Mouse (Mus musculus) MEL (cell line): Measurements from ENCODE around the gene Krt80. TPM values are rescaled to one million over a fixed set of nuclear protein-coding genes. Genes with fewer than 3 reads are reported as not detected.

Experiments used
- DNase-seq: peaks from one replicate; pipeline ENCODE4 v3.0.0; 2011; ENCODE audit warnings: low read depth, low spot score
- H3K27ac ChIP-seq: 2 replicates; pipeline ENCODE4 v1.5.1; 2012; ENCODE audit warnings: low read depth, mild to moderate bottlenecking, control low read depth, low read length, moderate library complexity; ENCODE audit not compliant: control insufficient read depth
- H3K27me3 ChIP-seq, 2 experiments: fragments of 150-350 bp in 1 of 2; sonication (generic) in 1 of 2; 2 replicates each; pipeline ENCODE4 v1.6.1; 2012; ENCODE audit warnings: low read length in 2 of 2, mild to moderate bottlenecking in 2 of 2, improper control_type of control experiment in 1 of 2, moderate library complexity in 1 of 2; ENCODE audit not compliant: insufficient read depth in 2 of 2, control insufficient read depth in 1 of 2
- H3K36me3 ChIP-seq, 2 experiments: 2 replicates each; pipeline ENCODE4 v1.6.1; 2012 to 2014; ENCODE audit warnings: low read length in 2 of 2, improper control_type of control experiment in 1 of 2, inconsistent platforms in 1 of 2, mild to moderate bottlenecking in 1 of 2; ENCODE audit not compliant: insufficient read depth in 2 of 2, control insufficient read depth in 1 of 2
- H3K4me1 ChIP-seq, 2 experiments: fragments of 150-350 bp in 1 of 2; sonication (generic) in 1 of 2; 2 replicates each; pipeline ENCODE4 v1.6.1; 2012; ENCODE audit warnings: low read length in 2 of 2, improper control_type of control experiment in 1 of 2, mild to moderate bottlenecking in 1 of 2; ENCODE audit not compliant: insufficient read depth in 2 of 2, control insufficient read depth in 1 of 2
- H3K4me3 ChIP-seq, 2 experiments: fragments of 150-350 bp in 1 of 2; sonication (generic) in 1 of 2; 2 replicates each; pipeline ENCODE4 v1.5.1; 2012; ENCODE audit warnings: low read depth in 2 of 2, low read length in 2 of 2, mild to moderate bottlenecking in 2 of 2, moderate library complexity in 2 of 2, control low read depth in 1 of 2, improper control_type of control experiment in 1 of 2; ENCODE audit not compliant: control insufficient read depth in 1 of 2, insufficient read depth in 1 of 2
- H3K79me2 ChIP-seq: 2 replicates; pipeline ENCODE4 v1.6.1; 2012; ENCODE audit warnings: mild to moderate bottlenecking, low read length, moderate library complexity; ENCODE audit not compliant: control insufficient read depth, poor library complexity, insufficient read depth
- H3K9ac ChIP-seq: 2 replicates; pipeline ENCODE4 v1.6.1; 2012; ENCODE audit warnings: low read depth, mild to moderate bottlenecking, control low read depth, low read length, moderate library complexity; ENCODE audit not compliant: control insufficient read depth, poor library complexity, severe bottlenecking
- H3K9me3 ChIP-seq: fragments of 150-350 bp; sonication (generic); replicated peaks from 2 replicates; pipeline ENCODE4 v1.6.1; 2012; ENCODE audit warnings: mild to moderate bottlenecking, low read length, improper control_type of control experiment, moderate library complexity; ENCODE audit not compliant: insufficient read depth
- CHD1 ChIP-seq: IDR thresholded peaks from 2 replicates; pipeline ENCODE4 v1.6.1; 2012; ENCODE audit warnings: low read depth, mild to moderate bottlenecking, inconsistent platforms, low read length, improper control_type of control experiment
- CHD2 ChIP-seq: IDR thresholded peaks from 2 replicates; pipeline ENCODE4 v1.6.1; 2011; ENCODE audit warnings: low read length, improper control_type of control experiment
- CTCF ChIP-seq, 3 experiments: IDR thresholded peaks in 2 of 3; conservative IDR thresholded peaks in 1 of 3; 2 replicates each; pipeline ENCODE4 v1.5.1; 2011 to 2012; ENCODE audit warnings: low read length in 3 of 3, low read depth in 2 of 3, mild to moderate bottlenecking in 2 of 3, improper control_type of control experiment in 1 of 3, inconsistent platforms in 1 of 3, mixed read lengths in 1 of 3, moderate library complexity in 1 of 3; ENCODE audit not compliant: control insufficient read depth in 1 of 3, insufficient read depth in 1 of 3, poor library complexity in 1 of 3, severe bottlenecking in 1 of 3
- E2F4 ChIP-seq: IDR thresholded peaks from 2 replicates; pipeline ENCODE4 v1.6.1; 2011; ENCODE audit warnings: low read depth, low read length, improper control_type of control experiment, borderline replicate concordance
- ELF1 ChIP-seq: IDR thresholded peaks from 2 replicates; pipeline ENCODE4 v1.6.1; 2014; ENCODE audit warnings: low read depth, mild to moderate bottlenecking, inconsistent platforms, low read length, improper control_type of control experiment, moderate library complexity
- EP300 ChIP-seq, 2 experiments: IDR thresholded peaks; 2 replicates each; pipeline ENCODE4 v1.6.1; 2011; ENCODE audit warnings: improper control_type of control experiment in 2 of 2, low read length in 2 of 2, low read depth in 1 of 2, mild to moderate bottlenecking in 1 of 2
- GATA1 ChIP-seq: IDR thresholded peaks from 2 replicates; pipeline ENCODE4 v1.6.1; 2011; ENCODE audit warnings: low read depth, low read length, improper control_type of control experiment
- HCFC1 ChIP-seq: IDR thresholded peaks from 2 replicates; pipeline ENCODE4 v1.6.1; 2012; ENCODE audit warnings: low read depth, mild to moderate bottlenecking, inconsistent platforms, low read length, improper control_type of control experiment, moderate library complexity
- MAX ChIP-seq: IDR thresholded peaks from 2 replicates; pipeline ENCODE4 v1.6.1; 2011; ENCODE audit warnings: low read length, improper control_type of control experiment
- MEF2A ChIP-seq: IDR thresholded peaks from 2 replicates; pipeline ENCODE4 v1.6.1; 2014; ENCODE audit warnings: low read depth, mild to moderate bottlenecking, inconsistent platforms, low read length, improper control_type of control experiment; ENCODE audit not compliant: poor library complexity, insufficient replicate concordance, severe bottlenecking; ENCODE audit errors: extremely low read depth
- MYB ChIP-seq: IDR thresholded peaks from 2 replicates; pipeline ENCODE4 v1.6.1; 2011; ENCODE audit warnings: mild to moderate bottlenecking, low read depth, low read length, improper control_type of control experiment
- MYC ChIP-seq: IDR thresholded peaks from 2 replicates; pipeline ENCODE4 v1.6.1; 2011; ENCODE audit warnings: low read depth, mild to moderate bottlenecking, low read length, improper control_type of control experiment, moderate library complexity
- NRF1 ChIP-seq: IDR thresholded peaks from 2 replicates; pipeline ENCODE4 v1.6.1; 2014; ENCODE audit warnings: low read depth, mild to moderate bottlenecking, inconsistent platforms, low read length, improper control_type of control experiment, moderate library complexity; ENCODE audit not compliant: poor library complexity, insufficient read depth, severe bottlenecking
- POLR2AphosphoS2 ChIP-seq: IDR thresholded peaks from 2 replicates; pipeline ENCODE4 v1.6.1; 2011; ENCODE audit warnings: low read length, improper control_type of control experiment
- POLR2AphosphoS5 ChIP-seq: IDR thresholded peaks from 2 replicates; pipeline ENCODE4 v1.6.1; 2012; ENCODE audit warnings: low read depth, borderline replicate concordance, mild to moderate bottlenecking, inconsistent platforms, low read length, moderate library complexity, mixed read lengths
- RCOR1 ChIP-seq: IDR thresholded peaks from 2 replicates; pipeline ENCODE4 v1.6.1; 2012; ENCODE audit warnings: low read depth, mild to moderate bottlenecking, inconsistent platforms, low read length, improper control_type of control experiment
- SIN3A ChIP-seq: IDR thresholded peaks from 2 replicates; pipeline ENCODE4 v1.6.1; 2012; ENCODE audit warnings: low read length, improper control_type of control experiment, inconsistent platforms
- SMC3 ChIP-seq: IDR thresholded peaks from 2 replicates; pipeline ENCODE4 v1.6.1; 2011; ENCODE audit warnings: low read depth, low read length, improper control_type of control experiment
- TAL1 ChIP-seq: IDR thresholded peaks from 2 replicates; pipeline ENCODE4 v1.6.1; 2012; ENCODE audit warnings: mild to moderate bottlenecking, inconsistent platforms, low read length, moderate library complexity, mixed read lengths
- TBP ChIP-seq: IDR thresholded peaks from 2 replicates; pipeline ENCODE4 v1.8.0; 2011; ENCODE audit warnings: low read depth, low read length, improper control_type of control experiment
- TCF12 ChIP-seq: IDR thresholded peaks from 2 replicates; pipeline ENCODE4 v1.6.1; 2014; ENCODE audit warnings: low read depth, mild to moderate bottlenecking, inconsistent platforms, low read length, improper control_type of control experiment, moderate library complexity
- USF1 ChIP-seq: IDR thresholded peaks from 2 replicates; pipeline ENCODE4 v1.6.1; 2014; ENCODE audit warnings: low read depth, mild to moderate bottlenecking, inconsistent platforms, low read length, improper control_type of control experiment, moderate library complexity
- ZKSCAN1 ChIP-seq: IDR thresholded peaks from 2 replicates; pipeline ENCODE4 v1.6.1; 2012; ENCODE audit warnings: low read depth, mild to moderate bottlenecking, inconsistent platforms, low read length, improper control_type of control experiment, moderate library complexity
- ZMIZ1 ChIP-seq: IDR thresholded peaks from 2 replicates; pipeline ENCODE4 v1.6.1; 2012; ENCODE audit warnings: low read depth, mild to moderate bottlenecking, inconsistent platforms, low read length, improper control_type of control experiment, moderate library complexity
- polyA plus RNA-seq, 2 experiments: library from polyadenylated mRNA; stranded (reverse) in 1 of 2; unstranded in 1 of 2; fragments of >175 nt in 1 of 2; fragments of >200 nt in 1 of 2; gene quantifications; 2 replicates each; pipeline versions ENCODE4 v1.2.1 to v1.2.4; 2012; ENCODE audit warnings: low replicate concordance in 2 of 2, low read depth in 1 of 2; ENCODE audit not compliant: insufficient read length in 2 of 2, insufficient read depth in 1 of 2, missing spikeins in 1 of 2
- total RNA-seq: library from RNA; depleted of rRNA; stranded (reverse); fragments of 300-350 nt; gene quantifications from 2 replicates; pipeline ENCODE4 v1.2.3, GENCODE M21; 2012

The Krt80 gene
- total and polyA plus RNA-seq, 3 experiments = not detected

GRCm38 (mm10) chr15:101336474-101337174, 33.3 kb downstream of the Krt80 start (continued):
- TF ChIP-seq TAL1 (peak; percentile 76), HCFC1 (no peak), SMC3 (no peak), E2F4 (no peak), RCOR1 (peak; percentile 34; the same call in 1 of the 2 replicates), NRF1 (no peak), USF1 (no peak), POLR2AphosphoS5 (no peak), SIN3A (no peak), CHD1 (no peak), MYB (no peak), ZKSCAN1 (no peak), TCF12 (peak; percentile 54; the same call in 1 of the 2 replicates), GATA1 (peak; percentile 50), MEF2A (no peak)

GRCm38 (mm10) chr15:101333648-101334047, 36.3 kb downstream of the Krt80 start:
- H3K27ac ChIP-seq = no peak overlapping the region
- H3K79me2 ChIP-seq = no peaks in the 10 kb centered on the region
- no peak overlapping the region for H3K4me3 ChIP-seq
- TF ChIP-seq CTCF (IDR thresholded peaks at IDR 0.05 in 2 of 3, conservative IDR thresholded peaks at IDR 0.05 in 1 of 3; ENCODE audit: control insufficient read depth in 1 of 3, insufficient read depth in 1 of 3, low read depth in 2 of 3, low read length in 3 of 3, poor library complexity in 1 of 3, severe bottlenecking in 1 of 3) = no peak
- peak; percentile 92 for TF ChIP-seq RCOR1
- TF ChIP-seq ZMIZ1 = no peak
- TF ChIP-seq NRF1 = no peak
- peak; percentile 38 to 46; a peak in 1 of 4 replicates for TF ChIP-seq EP300 (IDR thresholded peaks at IDR 0.05; ENCODE audit: low read depth in 1 of 2, low read length in 2 of 2)
- no peak for TF ChIP-seq CHD2
- no peak for TF ChIP-seq TBP
- TF ChIP-seq MAX = peak; percentile 61; the same call in 1 of the 2 replicates
- 0 out of 2 replicates have a peak, but pooled peaks have one; percentile 2 for TF ChIP-seq SMC3
- no peak for TF ChIP-seq USF1
- peak; percentile 21; the same call in 1 of the 2 replicates for TF ChIP-seq TCF12
- TF ChIP-seq POLR2AphosphoS2 = no peak
- 0 out of 2 replicates have a peak, but pooled peaks have one; percentile 37 for TF ChIP-seq ELF1
- peak; percentile 54; the same call in 1 of the 2 replicates for TF ChIP-seq MYC
- peak; percentile 50 for TF ChIP-seq GATA1
- no peaks in the 10 kb centered on the region for H3K27me3 ChIP-seq
- H3K9ac ChIP-seq = no peak overlapping the region
- H3K36me3 ChIP-seq = no peaks in the 10 kb centered on the region; a peak in 1 of 4 replicates
- H3K4me1 ChIP-seq = peaks cover 0 to 13% of the 10 kb centered on the region in 2 experiments; a peak in 3 of 4 replicates
- H3K9me3 ChIP-seq = no peaks in the 10 kb centered on the region
- peak; percentile 69 for DNase-seq
